Mouse (Mus musculus): ENCODE measurements around the gene Fgf13. TPM values are rescaled to one million over a fixed set of nuclear protein-coding genes. Genes with fewer than 3 reads are reported as not detected.

The Fgf13 gene
- polyA plus RNA-seq, 1 experiment from 2014 or later = 46.1 TPM

DNA sequence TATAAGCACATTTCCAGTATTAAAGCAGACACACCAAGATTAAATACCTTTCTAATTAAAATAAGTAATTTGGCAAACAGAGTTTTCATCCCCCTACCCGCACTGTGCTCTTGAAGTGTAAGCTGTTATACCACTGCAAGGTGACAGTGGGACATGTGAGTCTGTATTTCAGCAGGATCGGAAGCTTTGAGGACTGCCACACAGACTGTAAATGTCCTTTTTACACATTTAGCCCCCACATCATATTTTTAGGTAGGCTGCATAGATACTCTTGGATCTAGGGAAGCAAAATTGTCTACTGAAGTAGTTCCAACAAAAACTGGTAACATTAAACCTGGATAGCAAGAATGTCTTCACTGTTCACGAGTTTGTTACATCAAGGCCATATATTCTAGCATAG, 495.8 kb downstream of the Fgf13 start:
- WGBS = 78% methylated on average over 3 of the region's 3 CpGs
- Histone ChIP-seq H3K9ac (ENCODE audit: low read length) (no peak overlapping the region), H3K9me3 (ENCODE audit: control insufficient read depth, low read length) (no peaks in the 10 kb centered on the region), H3K36me3 (ENCODE audit: control insufficient read depth, insufficient read depth, low read length) (no peaks in the 10 kb centered on the region), H3K4me1 (ENCODE audit: control insufficient read depth in 2 of 2, insufficient read depth in 2 of 2, low read length in 2 of 2) (no peaks in the 10 kb centered on the region), H3K4me3 (ENCODE audit: control insufficient read depth in 1 of 2, insufficient read depth in 1 of 2, low read depth in 1 of 2, low read length in 2 of 2) (no peak overlapping the region), H3K4me2 (ENCODE audit: low read length) (no peak overlapping the region), H3K27ac (replicated peaks in 1 of 2; ENCODE audit: control insufficient read depth in 1 of 2, insufficient read depth in 1 of 2, low read depth in 2 of 2, low read length in 2 of 2) (no peak overlapping the region), H3K27me3 (ENCODE audit: control insufficient read depth, insufficient read depth, low read length) (no peaks in the 10 kb centered on the region)
- no peak for ATAC-seq (ENCODE audit: insufficient number of reproducible peaks, insufficient read depth, low FRiP score, low read depth)

DNA sequence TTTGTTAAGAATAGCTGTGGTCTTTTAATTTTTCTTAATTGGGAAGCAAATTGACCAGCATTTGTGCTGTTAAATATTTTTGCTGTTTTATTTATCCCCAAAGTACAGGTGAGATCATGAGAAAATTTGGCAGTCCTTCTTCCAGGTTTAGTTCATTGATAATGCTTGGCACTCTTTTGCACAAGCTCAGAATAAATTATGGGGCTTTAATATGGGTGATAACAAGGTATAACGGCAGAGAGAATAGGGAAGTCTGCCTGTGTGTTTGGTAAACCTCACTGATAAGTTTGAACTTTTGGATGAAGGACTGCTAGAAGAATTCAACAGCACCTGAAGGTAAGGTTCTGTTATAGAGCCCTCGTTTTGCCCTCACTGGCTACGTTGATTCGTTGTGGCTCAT, 504.7 kb downstream of the Fgf13 start:
- ATAC-seq (ENCODE audit: insufficient number of reproducible peaks, insufficient read depth, low FRiP score, low read depth) = no peak
- Histone ChIP-seq H3K4me3 (ENCODE audit: control insufficient read depth in 1 of 2, insufficient read depth in 1 of 2, low read depth in 1 of 2, low read length in 2 of 2) (no peak overlapping the region), H3K4me1 (ENCODE audit: control insufficient read depth in 2 of 2, insufficient read depth in 2 of 2, low read length in 2 of 2) (no peaks in the 10 kb centered on the region), H3K36me3 (ENCODE audit: control insufficient read depth, insufficient read depth, low read length) (0 out of 2 replicates have a peak, but pooled peaks cover 6% of the 10 kb centered on the region), H3K9me3 (ENCODE audit: control insufficient read depth, low read length) (no peaks in the 10 kb centered on the region), H3K27ac (replicated peaks in 1 of 2; ENCODE audit: control insufficient read depth in 1 of 2, insufficient read depth in 1 of 2, low read depth in 2 of 2, low read length in 2 of 2) (no peak overlapping the region), H3K27me3 (ENCODE audit: control insufficient read depth, insufficient read depth, low read length) (no peaks in the 10 kb centered on the region), H3K9ac (ENCODE audit: low read length) (no peak overlapping the region), H3K4me2 (ENCODE audit: low read length) (no peak overlapping the region)
- 79% methylated on average over 4 of the region's 4 CpGs for WGBS

DNA sequence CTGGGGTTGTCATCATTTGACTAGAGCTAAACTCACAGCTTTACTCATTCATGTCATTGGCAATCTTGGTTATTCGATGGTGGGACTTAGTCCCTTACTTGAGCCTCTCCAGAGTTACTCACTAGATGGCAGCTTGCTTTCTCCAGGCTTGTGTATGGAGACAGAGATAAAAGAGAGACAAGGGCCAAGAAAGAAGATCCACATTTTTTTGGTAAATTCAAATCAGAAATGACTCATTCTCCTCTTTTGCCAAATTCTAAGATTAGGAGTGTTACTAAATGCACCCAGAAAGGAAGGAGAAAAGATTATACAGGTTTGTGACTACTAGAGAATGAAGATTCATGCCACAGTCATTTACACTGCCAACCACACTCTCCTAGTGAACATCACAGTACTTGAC, 532.9 kb downstream of the Fgf13 start:
- ATAC-seq (ENCODE audit: insufficient number of reproducible peaks, insufficient read depth, low FRiP score, low read depth) = no peak
- H3K9me3 ChIP-seq (ENCODE audit: control insufficient read depth, low read length) = no peaks in the 10 kb centered on the region
- H3K4me2 ChIP-seq (ENCODE audit: low read length) = no peak overlapping the region
- no peaks in the 10 kb centered on the region for H3K4me1 ChIP-seq (ENCODE audit: control insufficient read depth in 2 of 2, insufficient read depth in 2 of 2, low read length in 2 of 2)
- H3K27ac ChIP-seq (replicated peaks in 1 of 2; ENCODE audit: control insufficient read depth in 1 of 2, insufficient read depth in 1 of 2, low read depth in 2 of 2, low read length in 2 of 2) = no peak overlapping the region
- H3K36me3 ChIP-seq (ENCODE audit: control insufficient read depth, insufficient read depth, low read length) = no peaks in the 10 kb centered on the region
- WGBS = 48% methylated on average over 1 of the region's 1 CpGs
- H3K27me3 ChIP-seq (ENCODE audit: control insufficient read depth, insufficient read depth, low read length) = no peaks in the 10 kb centered on the region
- H3K9ac ChIP-seq (ENCODE audit: low read length) = no peak overlapping the region
- H3K4me3 ChIP-seq (ENCODE audit: control insufficient read depth in 1 of 2, insufficient read depth in 1 of 2, low read depth in 1 of 2, low read length in 2 of 2) = no peak overlapping the region

MicroRNAs within 50 kb of the gene (microRNA counts, 519-probe panel; counts per million panel counts)
- microRNA mmu-miR-504 = 322 counts per million, percentile 70 among the panel's probes with 10 or more counts

Small RNA genes within 50 kb of the gene (microRNA-seq; reads per million reads assigned to microRNA genes)
- gene Mir504 = 34.7 reads per million, percentile 38 among the genes with 10 or more reads in this experiment
